Mouse (Mus musculus) cerebellum, adult 2 months (tissue): ENCODE results near the gene Gpr15.

Experiments used
- CTCF ChIP-seq: fragments of 200-500 bp; IDR thresholded peaks from 2 replicates; pipeline ENCODE4 v1.5.1; 2011; ENCODE audit warnings: low read depth, mild to moderate bottlenecking, control low read depth, low read length, moderate library complexity, borderline replicate concordance; ENCODE audit not compliant: insufficient read depth
- POLR2A ChIP-seq: fragments of 200-500 bp; IDR thresholded peaks from 2 replicates; pipeline ENCODE4 v1.6.1; 2011; ENCODE audit warnings: low read length, control low read depth, borderline replicate concordance; ENCODE audit not compliant: insufficient read depth

GRCm38 (mm10) chr16:58697261-58697660 is 21.6 kb downstream of the Gpr15 start:
- TF ChIP-seq CTCF, result no peak
- no peak for TF ChIP-seq POLR2A
